ENCODE assay signal across 26 mouse cellular contexts in genomic region chr7:83894348-83894747, GRCm38 (mm10). TPM values are rescaled to one million over a fixed set of nuclear protein-coding genes. Genes with fewer than 3 reads are reported as not detected.
DNase-seq lines count a peak whose midpoint lies in the region; ATAC-seq and TF ChIP-seq lines count a peak whose summit lies in the region.
"Had no signal": no experiment of that assay in that cellular context is flagged by ENCODE, and none has a peak within 500 bp of the region (broad histone marks: within the 10 kb centered on the region; RNA-seq: fewer than 3 reads in every experiment).

No protein-coding gene starts in this region.

- TF ChIP-seq CTCF in kidney, postnatal 0 days (IDR thresholded peaks at IDR 0.05; ENCODE audit: low read depth) = peak; percentile 27; the same call in 1 of the 2 replicates
- TF ChIP-seq CTCF in lung, postnatal 0 days (IDR thresholded peaks at IDR 0.05) = peak; percentile 48
- TF ChIP-seq CTCF in brain, embryonic 14.5 days (IDR thresholded peaks at IDR 0.05; ENCODE audit: borderline replicate concordance, extremely low read depth, insufficient read depth, insufficient read length) = peak; percentile 19; the same call in 1 of the 2 replicates
- TF ChIP-seq CTCF in stomach, postnatal 0 days (IDR thresholded peaks at IDR 0.05; ENCODE audit: low read depth) = peak; percentile 31; the same call in 1 of the 2 replicates

- WGBS in kidney, postnatal 0 days = 97% methylated on average over 1 of the region's 1 CpGs
- WGBS in lung, postnatal 0 days = 94% methylated on average over 1 of the region's 1 CpGs
- WGBS in stomach, postnatal 0 days = 92% methylated on average over 1 of the region's 1 CpGs

- no peak for DNase-seq in kidney, postnatal 0 days (ENCODE audit: low spot score)
- DNase-seq in kidney, adult 9 months = no peak
- no peak for DNase-seq in lung, postnatal 0 days (ENCODE audit: low spot score)
- DNase-seq in lung, postnatal 14 days = no peak
- no peak for DNase-seq in brain, embryonic 14.5 days (ENCODE audit: low read depth)
- DNase-seq in stomach, postnatal 0 days (ENCODE audit: low spot score) = no peak
- DNase-seq in frontal cortex, adult 2 months (ENCODE audit: extremely low spot score in 1 of 2, low spot score in 1 of 2) = no peak
- DNase-seq: adrenal gland, postnatal 10 days; cerebellum, adult 8-10 months; cerebellum, postnatal 36 days; embryo, embryonic 11 days; kidney, adult 11 months; lung, adult 18-20 months; right cerebral cortex, postnatal 25 days; spleen, adult 18-20 months; thymus, postnatal 25 days had no signal

- no peak for TF ChIP-seq POLR2A in brain, embryonic 14.5 days (IDR thresholded peaks at IDR 0.05; ENCODE audit: borderline replicate concordance, extremely low read depth, insufficient read depth, insufficient read length, poor library complexity, severe bottlenecking)

- H3K27me3 ChIP-seq in kidney, postnatal 0 days (ENCODE audit: insufficient read depth, low read length) = no peaks in the 10 kb centered on the region
- H3K27me3 ChIP-seq in lung, postnatal 0 days (replicated peaks; ENCODE audit: insufficient read depth, low read length) = no peaks in the 10 kb centered on the region
- H3K27me3 ChIP-seq in stomach, postnatal 0 days (ENCODE audit: control insufficient read depth, insufficient read depth, low read length) = no peaks in the 10 kb centered on the region
- H3K27me3 ChIP-seq: embryonic facial prominence, embryonic 13.5 days; forebrain, embryonic 12.5 days; limb, embryonic 12.5 days; midbrain, embryonic 12.5 days; neural tube, embryonic 12.5 days; Patski had no signal

- no peak overlapping the region for H3K4me3 ChIP-seq in kidney, postnatal 0 days (replicated peaks; ENCODE audit: low read depth, low read length)
- no peak overlapping the region for H3K4me3 ChIP-seq in lung, postnatal 0 days (ENCODE audit: low read depth, low read length)
- H3K4me3 ChIP-seq in stomach, postnatal 0 days (ENCODE audit: low read depth, low read length) = no peak overlapping the region
- H3K4me3 ChIP-seq: forebrain, embryonic 12.5 days; limb, embryonic 12.5 days; neural tube, embryonic 12.5 days had no signal

- TF ChIP-seq EP300 in lung, postnatal 0 days (IDR thresholded peaks at IDR 0.05) = no peak
- no peak for TF ChIP-seq EP300 in stomach, postnatal 0 days (optimal IDR thresholded peaks at IDR 0.05)

- H3K27ac ChIP-seq in kidney, postnatal 0 days = no peak overlapping the region
- no peak overlapping the region for H3K27ac ChIP-seq in lung, postnatal 0 days (ENCODE audit: low read length)
- no peak overlapping the region for H3K27ac ChIP-seq in stomach, postnatal 0 days (replicated peaks)
- H3K27ac ChIP-seq: embryonic facial prominence, embryonic 13.5 days; forebrain, embryonic 12.5 days; heart, embryonic 10.5 days; limb, embryonic 12.5 days; midbrain, embryonic 12.5 days; neural tube, embryonic 12.5 days had no signal

- peaks cover 13% of the 10 kb centered on the region for H3K4me1 ChIP-seq in kidney, postnatal 0 days (replicated peaks; ENCODE audit: insufficient read depth, low read length)
- peaks cover 7% of the 10 kb centered on the region; the same call in 1 of the 2 replicates for H3K4me1 ChIP-seq in lung, postnatal 0 days (ENCODE audit: insufficient read depth, low read depth, low read length)
- H3K4me1 ChIP-seq in stomach, postnatal 0 days (replicated peaks; ENCODE audit: control insufficient read depth, insufficient read depth) = no peaks in the 10 kb centered on the region; the same call in 1 of the 2 replicates

- no peak overlapping the region for H3K4me2 ChIP-seq in kidney, postnatal 0 days (ENCODE audit: low read length)
- H3K4me2 ChIP-seq in lung, postnatal 0 days (replicated peaks; ENCODE audit: low read depth, low read length) = no peak overlapping the region
- no peak overlapping the region for H3K4me2 ChIP-seq in stomach, postnatal 0 days (replicated peaks; ENCODE audit: low read depth)

- H3K9me3 ChIP-seq in kidney, postnatal 0 days (replicated peaks; ENCODE audit: low read length) = no peaks in the 10 kb centered on the region
- H3K9me3 ChIP-seq in lung, postnatal 0 days (ENCODE audit: low read length) = no peaks in the 10 kb centered on the region
- H3K9me3 ChIP-seq in stomach, postnatal 0 days (ENCODE audit: control insufficient read depth, low read length) = no peaks in the 10 kb centered on the region
- H3K9me3 ChIP-seq: embryonic facial prominence, embryonic 13.5 days; forebrain, embryonic 12.5 days; G1E; heart, embryonic 10.5 days; limb, embryonic 12.5 days; midbrain, embryonic 12.5 days; neural tube, embryonic 12.5 days had no signal

- H3K36me3 ChIP-seq in kidney, postnatal 0 days (ENCODE audit: insufficient read depth, low read length) = peaks cover 29% of the 10 kb centered on the region
- H3K36me3 ChIP-seq in lung, postnatal 0 days (ENCODE audit: insufficient read depth, low read length) = peaks cover 9% of the 10 kb centered on the region; the same call in 1 of the 2 replicates
- peaks cover 14% of the 10 kb centered on the region; the same call in 1 of the 2 replicates for H3K36me3 ChIP-seq in stomach, postnatal 0 days (ENCODE audit: control insufficient read depth, insufficient read depth, low read length)

- no peak for ATAC-seq in kidney, postnatal 0 days (replicated peaks; ENCODE audit: low FRiP score, low read depth)
- no peak for ATAC-seq in lung, postnatal 0 days
- no peak for ATAC-seq in stomach, postnatal 0 days (ENCODE audit: low FRiP score, low TSS enrichment)
- ATAC-seq: activated CD4-positive, CD25-positive, alpha-beta regulatory T cell, adult 4 months; hindbrain, embryonic 16.5 days; Patski had no signal

- no peak overlapping the region for H3K9ac ChIP-seq in kidney, postnatal 0 days (ENCODE audit: low read depth, low read length)
- H3K9ac ChIP-seq in lung, postnatal 0 days (replicated peaks; ENCODE audit: low read depth) = no peak overlapping the region
- H3K9ac ChIP-seq in stomach, postnatal 0 days (ENCODE audit: low read length) = no peak overlapping the region
- H3K9ac ChIP-seq: embryonic facial prominence, embryonic 13.5 days; forebrain, embryonic 12.5 days; limb, embryonic 12.5 days; midbrain, embryonic 12.5 days; neural tube, embryonic 12.5 days had no signal

RNA-seq across cellular contexts. Expression of gene Mesd, which starts 10.1 kb away (rescaled TPM):
- polyA plus RNA-seq in kidney, postnatal 0 days (2015; fragmentation: Nextera tagmentation; extraction: Ambion mirVana) = 109 and 111 TPM in 2 replicates
- polyA plus RNA-seq in lung, postnatal 0 days (2015; fragmentation: Nextera tagmentation; extraction: Ambion mirVana) = 97.9 and 104 TPM in 2 replicates
- 19.9 and 26.3 TPM in 2 replicates for polyA plus RNA-seq in brain, embryonic 14.5 days (2012; rRNA removed)
- 54.7 and 62.9 TPM in 2 replicates for polyA plus RNA-seq in stomach, postnatal 0 days (2015; fragmentation: Nextera tagmentation; extraction: Ambion mirVana)
- polyA plus RNA-seq in frontal cortex, adult 2 months (2012; rRNA removed) = 29.5 and 33.9 TPM in 2 replicates

RNA-seq across cellular contexts. Expression of gene Tlnrd1, which starts 10.2 kb away (rescaled TPM):
- polyA plus RNA-seq in kidney, postnatal 0 days (2015; fragmentation: Nextera tagmentation; extraction: Ambion mirVana) = 10.0 and 12.8 TPM in 2 replicates
- 18.9 and 22.5 TPM in 2 replicates for polyA plus RNA-seq in lung, postnatal 0 days (2015; fragmentation: Nextera tagmentation; extraction: Ambion mirVana)
- polyA plus RNA-seq in brain, embryonic 14.5 days (2012; rRNA removed) = 23.7 and 28.0 TPM in 2 replicates
- 8.5 and 10.8 TPM in 2 replicates for polyA plus RNA-seq in stomach, postnatal 0 days (2015; fragmentation: Nextera tagmentation; extraction: Ambion mirVana)
- polyA plus RNA-seq in frontal cortex, adult 2 months (2012; rRNA removed) = 14.8 and 15.8 TPM in 2 replicates
